8 mouse cellular contexts compared by ENCODE assay signal in the genomic region with DNA sequence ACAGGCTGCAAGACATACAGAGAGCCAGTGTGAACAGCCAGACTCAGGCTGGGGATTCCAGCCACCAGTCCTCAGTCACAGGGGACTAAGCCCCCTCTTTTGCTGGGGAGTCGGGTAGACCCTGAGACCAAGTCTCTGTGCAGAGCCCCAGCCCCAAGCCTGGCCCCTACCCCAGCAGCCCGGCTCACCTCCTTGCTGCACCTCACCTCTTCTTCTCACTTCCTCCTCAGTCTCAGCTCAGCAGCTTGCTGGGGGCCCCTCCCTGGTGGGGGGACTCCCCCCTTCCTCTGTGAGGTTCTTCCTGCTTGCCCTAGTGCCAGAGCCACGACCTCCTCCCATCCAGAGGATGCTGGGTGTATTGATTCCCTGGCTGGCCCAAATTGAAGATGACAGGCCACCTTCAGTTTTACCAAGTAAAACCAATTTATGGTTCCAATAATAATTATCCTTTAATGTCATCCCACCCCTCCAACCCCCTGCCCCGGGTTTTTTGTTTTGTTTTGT. TPM values are rescaled to one million over a fixed set of nuclear protein-coding genes. Genes with fewer than 3 reads are reported as not detected.
DNase-seq lines count a peak whose midpoint lies in the region; ATAC-seq lines count a peak whose summit lies in the region.

A gene (minus strand): TSS at position 454 of the 504 bp plus-strand sequence.

- H3K27ac ChIP-seq in kidney, embryonic 15.5 days: peak within 1 kb of the TSS; percentile 98
- H3K27ac ChIP-seq in forebrain, embryonic 14.5 days (ENCODE audit: low read depth, low read length): peak within 1 kb of the TSS; percentile 86
- peak within 1 kb of the TSS; percentile 85 for H3K27ac ChIP-seq in limb, embryonic 11.5 days (replicated peaks; ENCODE audit: low read depth, low read length)
- peak within 1 kb of the TSS; percentile 90 for H3K27ac ChIP-seq in midbrain, embryonic 12.5 days (replicated peaks)

- H3K4me2 ChIP-seq in kidney, embryonic 15.5 days: peak within 1 kb of the TSS; percentile 77
- peak within 1 kb of the TSS; percentile 92 for H3K4me2 ChIP-seq in forebrain, embryonic 14.5 days (ENCODE audit: low read length)
- H3K4me2 ChIP-seq in limb, embryonic 11.5 days (ENCODE audit: low read depth, severe bottlenecking): peak within 1 kb of the TSS; percentile 84
- peak within 1 kb of the TSS; percentile 90 for H3K4me2 ChIP-seq in midbrain, embryonic 12.5 days (replicated peaks)

- H3K9me3 ChIP-seq in kidney, embryonic 15.5 days (replicated peaks): no peaks in the 10 kb centered on the region
- H3K9me3 ChIP-seq in forebrain, embryonic 14.5 days (replicated peaks; ENCODE audit: control insufficient read depth, low read length): no peaks in the 10 kb centered on the region
- no peaks in the 10 kb centered on the region for H3K9me3 ChIP-seq in limb, embryonic 11.5 days (ENCODE audit: control insufficient read depth, low read length)
- no peaks in the 10 kb centered on the region for H3K9me3 ChIP-seq in midbrain, embryonic 12.5 days

- no peak for ATAC-seq in kidney, embryonic 15.5 days (replicated peaks; ENCODE audit: low FRiP score)
- ATAC-seq in forebrain, embryonic 14.5 days: no peak
- ATAC-seq in limb, embryonic 11.5 days (ENCODE audit: insufficient number of reproducible peaks, low FRiP score, low TSS enrichment, low read depth): no peak
- no peak for ATAC-seq in midbrain, embryonic 12.5 days (ENCODE audit: low FRiP score, low read depth)

- peaks cover 50% of the 10 kb centered on the region for H3K4me1 ChIP-seq in kidney, embryonic 15.5 days
- peaks cover 8% of the 10 kb centered on the region for H3K4me1 ChIP-seq in forebrain, embryonic 14.5 days (ENCODE audit: control insufficient read depth, insufficient read depth, low read length)
- peaks cover 15% of the 10 kb centered on the region for H3K4me1 ChIP-seq in limb, embryonic 11.5 days (ENCODE audit: control insufficient read depth, insufficient read depth, low read length)
- H3K4me1 ChIP-seq in midbrain, embryonic 12.5 days: peaks cover 26% of the 10 kb centered on the region

- no peak for DNase-seq in kidney, adult 18-20 months
- DNase-seq in forebrain, embryonic 14.5 days (ENCODE audit: low spot score): no peak
- no peak for DNase-seq in limb, embryonic 11.5 days (ENCODE audit: low spot score)
- peak; percentile 89 for DNase-seq in thymus, postnatal 0 days (ENCODE audit: low spot score)
- no peak for DNase-seq in cerebellum, adult 11 months
- DNase-seq in frontal cortex, postnatal 10 days (ENCODE audit: low spot score in 2 of 2): no peak

- H3K27me3 ChIP-seq in kidney, embryonic 15.5 days: no peaks in the 10 kb centered on the region
- no peaks in the 10 kb centered on the region for H3K27me3 ChIP-seq in forebrain, embryonic 14.5 days (replicated peaks; ENCODE audit: control insufficient read depth, insufficient read depth, low read length)
- no peaks in the 10 kb centered on the region for H3K27me3 ChIP-seq in limb, embryonic 11.5 days (ENCODE audit: control insufficient read depth, insufficient read depth, low read length)
- no peaks in the 10 kb centered on the region for H3K27me3 ChIP-seq in midbrain, embryonic 12.5 days

- peak within 1 kb of the TSS; percentile 87 for H3K4me3 ChIP-seq in kidney, embryonic 15.5 days (replicated peaks)
- peak within 1 kb of the TSS; percentile 99 for H3K4me3 ChIP-seq in forebrain, embryonic 14.5 days (ENCODE audit: low read depth, low read length)
- peak within 1 kb of the TSS; percentile 98 for H3K4me3 ChIP-seq in limb, embryonic 11.5 days (ENCODE audit: low read depth, low read length)
- peak within 1 kb of the TSS; percentile 97 for H3K4me3 ChIP-seq in midbrain, embryonic 12.5 days

- peak within 1 kb of the TSS; percentile 99 for H3K9ac ChIP-seq in kidney, embryonic 15.5 days
- peak within 1 kb of the TSS; percentile 93 for H3K9ac ChIP-seq in forebrain, embryonic 14.5 days (ENCODE audit: low read length)
- peak within 1 kb of the TSS; percentile 94 for H3K9ac ChIP-seq in limb, embryonic 11.5 days (ENCODE audit: low read length)
- peak within 1 kb of the TSS; percentile 98 for H3K9ac ChIP-seq in midbrain, embryonic 12.5 days (replicated peaks)

- H3K36me3 ChIP-seq in kidney, embryonic 15.5 days: peaks cover 28% of the 10 kb centered on the region
- peaks cover 29% of the 10 kb centered on the region for H3K36me3 ChIP-seq in forebrain, embryonic 14.5 days (ENCODE audit: control insufficient read depth, insufficient read depth, low read length)
- H3K36me3 ChIP-seq in limb, embryonic 11.5 days (ENCODE audit: control insufficient read depth, insufficient read depth, low read length): peaks cover 22% of the 10 kb centered on the region
- H3K36me3 ChIP-seq in midbrain, embryonic 12.5 days: peaks cover 28% of the 10 kb centered on the region

- 35% methylated on average over 4 of the region's 4 CpGs for WGBS in kidney, embryonic 15.5 days
- 71% methylated on average over 4 of the region's 4 CpGs for WGBS in forebrain, embryonic 14.5 days
- WGBS in limb, embryonic 11.5 days: 73% methylated on average over 3 of the region's 4 CpGs
- 73% methylated on average over 4 of the region's 4 CpGs for WGBS in midbrain, embryonic 12.5 days

RNA-seq across cellular contexts. Expression of the gene that starts here (rescaled TPM):
- 2.4 and 3.0 TPM in 2 replicates for polyA plus RNA-seq in kidney, embryonic 15.5 days (2015; fragmentation: Nextera tagmentation; extraction: Ambion mirVana)
- polyA plus RNA-seq in forebrain, embryonic 14.5 days (2014; fragmentation: Nextera tagmentation; extraction: Ambion mirVana): 0.52 and 0.80 TPM in 2 replicates
- polyA plus RNA-seq in limb, embryonic 11.5 days (2014; fragmentation: Nextera tagmentation; extraction: Ambion mirVana): 0.89 and 1.2 TPM in 2 replicates
- 0.73 and 0.86 TPM in 2 replicates for polyA plus RNA-seq in midbrain, embryonic 12.5 days (2016; fragmentation: Nextera tagmentation; extraction: Ambion mirVana)
- polyA plus RNA-seq in thymus, postnatal 0 days (2015; fragmentation: Nextera tagmentation; extraction: Ambion mirVana): 322 and 323 TPM in 2 replicates

Comparison
In these comparisons a context has a peak if more than half of its experiments do, and no peak if none do; other contexts are left out.
1. RNA of the gene that starts here (polyA plus RNA-seq): 322 to 323 TPM in thymus, postnatal 0 days; 2.4 to 3.0 TPM in kidney, embryonic 15.5 days, 0.89 to 1.2 TPM in limb, embryonic 11.5 days, 0.73 to 0.86 TPM in midbrain, embryonic 12.5 days and 0.52 to 0.80 TPM in forebrain, embryonic 14.5 days; every median in the first group is over 10 times any median in the second.
2. Peak in every context shown above with its lines, with median percentiles within 50 percentile points of each other: H3K27ac ChIP-seq, H3K4me2 ChIP-seq, H3K4me3 ChIP-seq and H3K9ac ChIP-seq.